Mouse (Mus musculus): ENCODE data around the gene Adamtsl4.

- TF ChIP-seq POLR2A (IDR thresholded peaks at IDR 0.05; ENCODE audit: low read depth, low read length) (no peak), CTCF (IDR thresholded peaks at IDR 0.05; ENCODE audit: borderline replicate concordance, insufficient read depth, low read length) (no peak)
These were observed 47.5 kb upstream of the Adamtsl4 start for GRCm38 (mm10) chr3:95735071-95735670.

All from embryonic fibroblast, embryonic 13.5 days (primary cell).